Mouse (Mus musculus): ENCODE measurements at regions not wholly inside any gene's neighbourhood (a gene's known extent, or its start where the extent isn't known, plus 50 kb on each side); places are given as distances from the start of the nearest gene placed in this dataset.

GRCm38 (mm10) chrX:144075241-144075640 is 78.3 kb upstream of the A730046J19Rik start:
- no peak for DNase-seq (ENCODE audit: low spot score)

- DNase-seq (ENCODE audit: low spot score): peak; percentile 10
Observed at GRCm38 (mm10) chrX:144081146-144081545, 72.3 kb upstream of the A730046J19Rik start.

GRCm38 (mm10) chrX:144098200-144098599 is 55.3 kb upstream of the A730046J19Rik start:
- DNase-seq (ENCODE audit: low spot score): no peak
